15 mouse cellular contexts compared by ENCODE assay signal in the genomic region with DNA sequence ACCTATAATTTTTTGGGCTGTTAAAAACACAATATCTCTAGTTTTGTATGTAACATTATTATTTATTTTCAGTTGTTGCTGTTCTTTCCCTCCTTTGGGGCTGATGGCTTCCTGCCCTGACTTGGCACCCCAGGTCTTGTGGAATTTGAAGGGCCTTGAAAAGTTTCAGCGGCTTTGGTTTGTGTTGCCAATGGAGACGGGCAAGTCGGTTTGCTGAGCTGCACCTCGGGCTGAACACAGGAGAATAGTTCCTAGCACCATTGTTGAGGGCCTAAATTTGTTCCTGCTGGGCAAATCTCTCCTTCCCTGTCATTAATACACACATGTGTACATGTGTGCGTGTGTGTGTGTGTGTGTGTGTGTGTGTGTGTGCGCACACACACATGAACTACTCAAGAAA. TPM values are rescaled to one million over a fixed set of nuclear protein-coding genes. Genes with fewer than 3 reads are reported as not detected.
DNase-seq lines count a peak whose midpoint lies in the region; ATAC-seq and TF ChIP-seq lines count a peak whose summit lies in the region.
"Had no signal": no experiment of that assay in that cellular context is flagged by ENCODE, and none has a peak within 500 bp of the region (broad histone marks: within the 10 kb centered on the region; RNA-seq: fewer than 3 reads in every experiment).

No protein-coding gene starts in this region.

- H3K27me3 ChIP-seq in hindbrain, embryonic 10.5 days (ENCODE audit: insufficient read depth, poor library complexity, severe bottlenecking), result peaks cover 4% of the 10 kb centered on the region; the same call in 1 of the 2 replicates
- peaks cover 6% of the 10 kb centered on the region for H3K27me3 ChIP-seq in hindbrain, embryonic 14.5 days (ENCODE audit: control insufficient read depth, insufficient read depth, low read length)
- no peaks in the 10 kb centered on the region for H3K27me3 ChIP-seq in lung, embryonic 15.5 days

- no peaks in the 10 kb centered on the region for H3K36me3 ChIP-seq in hindbrain, embryonic 10.5 days
- H3K36me3 ChIP-seq in hindbrain, embryonic 14.5 days (replicated peaks; ENCODE audit: control insufficient read depth, insufficient read depth), result no peaks in the 10 kb centered on the region
- H3K36me3 ChIP-seq in lung, embryonic 15.5 days, result no peaks in the 10 kb centered on the region
- H3K36me3 ChIP-seq: hindbrain, embryonic 15.5 days; kidney, embryonic 15.5 days; limb, embryonic 12.5 days had no signal

- no peak for ATAC-seq in hindbrain, embryonic 14.5 days (ENCODE audit: low FRiP score)
- no peak for ATAC-seq in lung, embryonic 15.5 days (ENCODE audit: borderline replicate concordance, extremely low read depth, low FRiP score, low TSS enrichment)
- ATAC-seq: CD4-positive, CD25-positive, alpha-beta regulatory T cell, adult 4 months had no signal

- 42% methylated on average over 6 of the region's 6 CpGs for WGBS in hindbrain, embryonic 10.5 days
- 36% methylated on average over 6 of the region's 6 CpGs for WGBS in hindbrain, embryonic 14.5 days
- 61% methylated on average over 6 of the region's 6 CpGs for WGBS in lung, embryonic 15.5 days

- TF ChIP-seq CTCF in layer of hippocampus, adult 2 months (conservative IDR thresholded peaks at IDR 0.05), result no peak

- H3K4me1 ChIP-seq in hindbrain, embryonic 10.5 days (replicated peaks), result peaks cover 44% of the 10 kb centered on the region
- H3K4me1 ChIP-seq in hindbrain, embryonic 14.5 days (replicated peaks; ENCODE audit: control insufficient read depth, insufficient read depth, low read length), result peaks cover 6% of the 10 kb centered on the region; the same call in 1 of the 2 replicates
- peaks cover 24% of the 10 kb centered on the region for H3K4me1 ChIP-seq in lung, embryonic 15.5 days

- H3K27ac ChIP-seq in hindbrain, embryonic 10.5 days, result peak overlapping the region; percentile 87
- no peak overlapping the region for H3K27ac ChIP-seq in hindbrain, embryonic 14.5 days
- peak overlapping the region; percentile 26; the same call in 1 of the 2 replicates for H3K27ac ChIP-seq in lung, embryonic 15.5 days
- no peak overlapping the region for H3K27ac ChIP-seq in layer of hippocampus, adult 2 months
- H3K27ac ChIP-seq: kidney, embryonic 15.5 days; limb, embryonic 12.5 days; macrophage had no signal

- no peaks in the 10 kb centered on the region for H3K9me3 ChIP-seq in hindbrain, embryonic 10.5 days
- no peaks in the 10 kb centered on the region for H3K9me3 ChIP-seq in hindbrain, embryonic 14.5 days (ENCODE audit: control insufficient read depth, low read length)
- H3K9me3 ChIP-seq in lung, embryonic 15.5 days, result no peaks in the 10 kb centered on the region
- H3K9me3 ChIP-seq: hindbrain, embryonic 15.5 days; kidney, embryonic 15.5 days; limb, embryonic 12.5 days had no signal

- H3K4me2 ChIP-seq in hindbrain, embryonic 14.5 days (replicated peaks), result no peak overlapping the region
- H3K4me2 ChIP-seq in lung, embryonic 15.5 days, result no peak overlapping the region
- H3K4me2 ChIP-seq: hindbrain, embryonic 15.5 days; kidney, embryonic 15.5 days; limb, embryonic 12.5 days had no signal

- H3K4me3 ChIP-seq in hindbrain, embryonic 10.5 days, result no peak overlapping the region
- no peak overlapping the region for H3K4me3 ChIP-seq in hindbrain, embryonic 14.5 days (replicated peaks; ENCODE audit: low read length)
- H3K4me3 ChIP-seq in lung, embryonic 15.5 days, result no peak overlapping the region
- no peak overlapping the region for H3K4me3 ChIP-seq in layer of hippocampus, adult 2 months
- H3K4me3 ChIP-seq: hindbrain, embryonic 15.5 days; kidney, embryonic 15.5 days; limb, embryonic 12.5 days had no signal

- H3K9ac ChIP-seq in hindbrain, embryonic 14.5 days, result no peak overlapping the region
- no peak overlapping the region for H3K9ac ChIP-seq in lung, embryonic 15.5 days
- H3K9ac ChIP-seq: hindbrain, embryonic 15.5 days; kidney, embryonic 15.5 days; limb, embryonic 12.5 days had no signal

- peak; percentile 48 for DNase-seq in hindbrain, embryonic 10.5 days (ENCODE audit: low spot score)
- DNase-seq in hindbrain, embryonic 14.5 days (ENCODE audit: low spot score), result no peak
- DNase-seq in Muller cell, postnatal 12 days (ENCODE audit: inconsistent ontology term), result peak; percentile 79
- peak; percentile 40 for DNase-seq in adrenal gland, postnatal 14 days
- no peak for DNase-seq in spleen, postnatal 10 days (ENCODE audit: low spot score in 2 of 2)
- no peak for DNase-seq in kidney, adult 18-20 months
- no peak for DNase-seq in layer of hippocampus, adult 2 months (ENCODE audit: low spot score in 2 of 2)
- DNase-seq: right cerebral cortex, postnatal 14 days had no signal

RNA-seq across cellular contexts. Expression of gene Irx6, which starts 49.2 kb away (rescaled TPM):
- 0.90 and 0.99 TPM in 2 replicates for polyA plus RNA-seq in hindbrain, embryonic 10.5 days (2016; fragmentation: Nextera tagmentation; extraction: Ambion mirVana)
- polyA plus RNA-seq in hindbrain, embryonic 14.5 days (2014; fragmentation: Nextera tagmentation; extraction: Ambion mirVana), result 0.86 and 2.3 TPM in 2 replicates
- total RNA-seq in adrenal gland, postnatal 14 days (2021), result not detected in 2 replicates
- 0.08 TPM in 1 of 2 replicates, not detected in the other for polyA plus RNA-seq in lung, embryonic 15.5 days (2015; fragmentation: Nextera tagmentation; extraction: Ambion mirVana)
- under 1 TPM; 0.10 to 0.38 TPM for total RNA-seq in layer of hippocampus, adult 2 months (2021)
- total RNA-seq: heart, adult 18-20 months had no signal
- polyA plus RNA-seq: CD4-positive, CD25-positive, alpha-beta regulatory T cell, adult 4 months; macrophage had no signal

Comparison
In these comparisons a context has a peak if more than half of its experiments do, and no peak if none do; other contexts are left out.
1. DNase-seq: peak in hindbrain, embryonic 10.5 days (single experiment), Muller cell, postnatal 12 days (single experiment) and adrenal gland, postnatal 14 days (single experiment); none in hindbrain, embryonic 14.5 days (single experiment), spleen, postnatal 10 days (0 of 2), kidney, adult 18-20 months (single experiment) and layer of hippocampus, adult 2 months (0 of 2).
2. H3K27ac ChIP-seq: peak in hindbrain, embryonic 10.5 days (single experiment) and lung, embryonic 15.5 days (single experiment); none in hindbrain, embryonic 14.5 days (single experiment) and layer of hippocampus, adult 2 months (single experiment).